Mouse (Mus musculus): ENCODE measurements around the gene Hnrnpa1. TPM values are rescaled to one million over a fixed set of nuclear protein-coding genes. Genes with fewer than 3 reads are reported as not detected.
"Not testable (repeated sequence)": the region's sequence is repeated elsewhere in the genome, so short reads cannot be mapped to it uniquely, and the experiment has no call there.

Hnrnpa1 gene
- polyA plus RNA-seq, 1 experiment: 1,787 TPM

DNA sequence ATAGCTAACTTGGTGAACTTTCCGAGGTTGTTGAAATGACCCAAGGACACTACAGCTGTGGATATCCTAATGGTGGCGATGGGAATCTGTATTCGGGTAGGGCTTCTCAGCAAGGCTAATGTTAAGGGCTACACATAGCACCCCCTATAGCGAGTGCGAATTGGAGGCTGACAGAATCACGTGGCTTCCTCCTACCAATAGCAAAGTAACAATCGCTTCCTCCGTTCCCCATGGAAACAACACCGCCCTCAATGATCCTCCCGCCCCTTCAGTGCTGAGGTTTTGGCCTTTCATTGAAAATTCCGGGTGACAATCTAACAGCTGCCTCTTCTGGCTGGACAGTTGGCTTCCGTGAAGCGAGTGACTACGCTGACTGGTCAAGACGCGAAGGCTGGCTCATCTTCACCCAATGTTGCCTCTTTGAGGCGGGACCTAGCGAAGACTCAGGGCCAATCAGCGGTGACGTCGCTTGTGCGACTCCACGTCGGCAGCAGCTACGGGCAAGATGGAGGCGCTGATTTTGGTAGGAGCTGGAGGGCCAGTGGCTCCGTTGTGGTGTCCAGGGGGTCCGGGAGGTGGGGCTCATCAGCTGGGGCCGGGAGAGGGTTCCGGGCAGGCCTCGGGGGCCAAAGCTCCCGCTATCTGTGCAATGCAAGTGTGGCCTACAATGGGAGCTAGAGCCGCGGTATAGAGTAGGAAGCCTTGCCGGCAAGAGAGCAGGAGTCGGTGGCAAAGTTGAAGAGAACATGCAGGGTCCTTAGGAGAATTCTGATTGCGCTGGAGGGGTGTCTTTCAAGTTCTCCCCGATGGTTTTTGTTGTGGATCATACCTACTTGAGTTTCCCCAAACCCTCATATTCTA is 32.4 kb downstream of the Hnrnpa1 start, which contains the start of gene Copz1:
Gene Copz1 (plus strand): TSS at position 296 of the 861 bp plus-strand sequence.
- no peaks in the 10 kb centered on the region for H3K9me3 ChIP-seq (replicated peaks; ENCODE audit: control insufficient read depth, insufficient read depth, low read length, poor library complexity, severe bottlenecking)
- H3K27ac ChIP-seq (ENCODE audit: insufficient read depth, low read length): no peak within 1 kb of the TSS
- TF ChIP-seq EP300 (IDR thresholded peaks at IDR 0.05; ENCODE audit: insufficient read depth, low read depth, low read length) (no peak), POLR2A (IDR thresholded peaks at IDR 0.05; ENCODE audit: insufficient read depth, low read length) (peak; percentile 78)
- no peaks in the 10 kb centered on the region for H3K36me3 ChIP-seq (ENCODE audit: control insufficient read depth, insufficient read depth, low read length, poor library complexity, severe bottlenecking)
- peak within 1 kb of the TSS; percentile 90 for H3K4me3 ChIP-seq (ENCODE audit: low read depth, low read length)
- H3K4me1 ChIP-seq (ENCODE audit: control insufficient read depth, insufficient read depth, low read length): no peaks in the 10 kb centered on the region
- peak within 1 kb of the TSS; percentile 86 for H3K9ac ChIP-seq (ENCODE audit: low read depth, poor library complexity, severe bottlenecking)
- H3K27me3 ChIP-seq (ENCODE audit: control insufficient read depth, insufficient read depth, low read length, poor library complexity, severe bottlenecking): no peaks in the 10 kb centered on the region

DNA sequence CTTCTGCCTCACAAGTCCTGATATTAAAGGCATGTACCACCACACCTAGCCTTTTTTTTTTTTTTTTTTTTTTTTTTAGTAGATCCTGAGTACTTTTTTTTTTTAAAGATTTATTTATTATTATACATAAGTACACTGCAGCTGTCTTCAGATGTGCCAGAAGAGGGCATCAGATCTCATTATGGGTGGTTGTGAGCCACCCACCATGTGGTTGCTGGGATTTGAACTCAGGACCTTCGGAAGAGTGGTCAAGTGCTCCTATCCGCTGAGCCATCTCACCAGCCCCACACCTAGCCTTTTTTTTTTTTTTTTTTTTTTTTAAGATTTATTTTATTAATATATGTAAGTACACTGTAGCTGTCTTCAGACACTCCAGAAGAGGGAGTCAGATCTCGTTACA is 35.7 kb downstream of the Hnrnpa1 start:
- H3K36me3 ChIP-seq (ENCODE audit: control insufficient read depth, insufficient read depth, low read length, poor library complexity, severe bottlenecking); H3K27ac ChIP-seq (ENCODE audit: insufficient read depth, low read length); H3K9ac ChIP-seq (ENCODE audit: low read depth, poor library complexity, severe bottlenecking); H3K4me1 ChIP-seq (ENCODE audit: control insufficient read depth, insufficient read depth, low read length); H3K27me3 ChIP-seq (ENCODE audit: control insufficient read depth, insufficient read depth, low read length, poor library complexity, severe bottlenecking); H3K4me3 ChIP-seq (ENCODE audit: low read depth, low read length); H3K9me3 ChIP-seq (replicated peaks; ENCODE audit: control insufficient read depth, insufficient read depth, low read length, poor library complexity, severe bottlenecking): not testable (repeated sequence)

DNA sequence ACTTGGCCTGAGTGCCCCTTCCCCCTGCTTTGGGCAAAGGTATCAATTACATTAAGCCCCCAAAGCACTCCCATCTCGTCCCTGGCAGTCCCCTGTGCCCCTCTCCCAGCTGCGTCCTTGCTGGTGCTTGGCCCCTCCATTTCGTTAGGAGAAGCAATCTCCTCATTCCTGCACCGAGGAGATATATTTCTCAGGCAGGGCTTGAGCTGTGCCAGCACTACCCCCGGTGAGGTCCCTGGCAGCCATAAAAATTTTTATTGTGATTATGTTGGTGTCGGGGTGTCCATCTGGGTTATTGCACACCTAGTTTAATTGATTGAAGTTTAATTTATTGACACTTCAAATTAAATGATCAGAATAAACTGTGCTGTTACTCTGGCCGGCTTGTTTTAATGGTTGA is 37.7 kb downstream of the Hnrnpa1 start:
- Histone ChIP-seq H3K36me3 (ENCODE audit: control insufficient read depth, insufficient read depth, low read length, poor library complexity, severe bottlenecking) (no peaks in the 10 kb centered on the region), H3K9me3 (replicated peaks; ENCODE audit: control insufficient read depth, insufficient read depth, low read length, poor library complexity, severe bottlenecking) (no peaks in the 10 kb centered on the region), H3K4me1 (ENCODE audit: control insufficient read depth, insufficient read depth, low read length) (no peaks in the 10 kb centered on the region), H3K27ac (ENCODE audit: insufficient read depth, low read length) (no peak overlapping the region), H3K9ac (ENCODE audit: low read depth, poor library complexity, severe bottlenecking) (no peak overlapping the region), H3K4me3 (ENCODE audit: low read depth, low read length) (no peak overlapping the region), H3K27me3 (ENCODE audit: control insufficient read depth, insufficient read depth, low read length, poor library complexity, severe bottlenecking) (no peaks in the 10 kb centered on the region)
- TF ChIP-seq POLR2A (IDR thresholded peaks at IDR 0.05; ENCODE audit: insufficient read depth, low read length) (no peak), CTCF (IDR thresholded peaks at IDR 0.05; ENCODE audit: low read depth, low read length) (no peak), EP300 (IDR thresholded peaks at IDR 0.05; ENCODE audit: insufficient read depth, low read depth, low read length) (no peak)

DNA sequence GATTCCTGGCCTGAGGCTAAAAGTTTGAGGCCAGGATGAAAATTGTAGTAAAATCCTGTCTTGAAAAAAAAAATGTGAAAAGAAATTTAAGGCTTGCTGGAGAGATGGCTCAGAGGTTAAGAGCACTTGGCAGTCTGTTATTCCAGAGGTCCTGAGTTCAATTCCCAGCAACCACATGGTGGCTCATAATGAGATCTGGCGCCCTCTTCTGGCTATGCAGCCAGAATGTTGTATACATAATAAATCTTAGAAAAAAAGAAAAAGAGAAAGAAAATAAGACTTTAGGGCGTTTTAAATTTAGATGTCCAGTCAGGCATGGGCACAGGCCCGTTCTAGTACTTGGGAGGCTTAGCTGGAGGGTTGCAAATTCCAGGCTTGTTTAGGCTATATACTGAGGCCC is 39.5 kb downstream of the Hnrnpa1 start:
- TF ChIP-seq CTCF (IDR thresholded peaks at IDR 0.05; ENCODE audit: low read depth, low read length) (peak; percentile 10), POLR2A (IDR thresholded peaks at IDR 0.05; ENCODE audit: insufficient read depth, low read length) (no peak)
- H3K36me3 ChIP-seq (ENCODE audit: control insufficient read depth, insufficient read depth, low read length, poor library complexity, severe bottlenecking): no peaks in the 10 kb centered on the region
- no peak overlapping the region for H3K9ac ChIP-seq (ENCODE audit: low read depth, poor library complexity, severe bottlenecking)
- no peaks in the 10 kb centered on the region for H3K27me3 ChIP-seq (ENCODE audit: control insufficient read depth, insufficient read depth, low read length, poor library complexity, severe bottlenecking)
- no peaks in the 10 kb centered on the region for H3K4me1 ChIP-seq (ENCODE audit: control insufficient read depth, insufficient read depth, low read length)
- no peak overlapping the region for H3K4me3 ChIP-seq (ENCODE audit: low read depth, low read length)
- H3K27ac ChIP-seq (ENCODE audit: insufficient read depth, low read length): no peak overlapping the region
- H3K9me3 ChIP-seq (replicated peaks; ENCODE audit: control insufficient read depth, insufficient read depth, low read length, poor library complexity, severe bottlenecking): no peaks in the 10 kb centered on the region

DNA sequence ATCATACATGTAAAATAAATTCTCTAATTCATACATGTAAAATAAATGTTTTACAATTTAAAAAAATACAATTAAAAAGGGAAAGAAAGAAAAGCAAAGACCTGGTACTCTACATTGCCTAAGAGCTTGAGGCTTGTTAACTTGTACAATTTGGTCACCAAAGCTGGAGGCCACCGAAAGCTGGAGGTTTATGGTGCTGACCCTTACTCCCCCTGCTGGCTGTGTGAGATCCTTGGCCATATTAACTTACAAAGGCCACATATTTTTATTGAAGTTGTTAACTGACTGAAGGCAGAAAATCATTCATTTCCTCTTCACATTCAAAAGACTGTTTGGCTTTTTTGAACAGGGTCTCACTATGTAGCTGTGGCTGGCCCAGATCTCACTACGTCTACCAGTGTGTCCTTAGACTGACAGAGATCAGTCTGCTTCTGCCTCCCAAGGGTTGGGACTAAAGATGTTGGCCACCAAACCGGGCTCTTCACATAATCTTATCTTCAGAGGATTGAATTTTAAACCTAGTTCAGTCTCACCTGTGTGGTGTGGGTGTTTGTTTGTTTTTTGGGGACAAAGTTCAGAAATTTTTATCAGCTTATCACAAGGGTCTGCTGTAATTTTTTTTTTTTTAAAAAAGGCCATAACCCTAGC is 40.7 kb downstream of the Hnrnpa1 start:
- H3K4me3 ChIP-seq (ENCODE audit: low read depth, low read length): no peak overlapping the region
- H3K27ac ChIP-seq (ENCODE audit: insufficient read depth, low read length): no peak overlapping the region
- H3K4me1 ChIP-seq (ENCODE audit: control insufficient read depth, insufficient read depth, low read length): no peaks in the 10 kb centered on the region
- H3K9me3 ChIP-seq (replicated peaks; ENCODE audit: control insufficient read depth, insufficient read depth, low read length, poor library complexity, severe bottlenecking): no peaks in the 10 kb centered on the region
- TF ChIP-seq EP300 (IDR thresholded peaks at IDR 0.05; ENCODE audit: insufficient read depth, low read depth, low read length): no peak
- peak; percentile 61 for TF ChIP-seq CTCF (IDR thresholded peaks at IDR 0.05; ENCODE audit: low read depth, low read length)
- no peaks in the 10 kb centered on the region for H3K27me3 ChIP-seq (ENCODE audit: control insufficient read depth, insufficient read depth, low read length, poor library complexity, severe bottlenecking)
- no peaks in the 10 kb centered on the region for H3K36me3 ChIP-seq (ENCODE audit: control insufficient read depth, insufficient read depth, low read length, poor library complexity, severe bottlenecking)
- H3K9ac ChIP-seq (ENCODE audit: low read depth, poor library complexity, severe bottlenecking): no peak overlapping the region

DNA sequence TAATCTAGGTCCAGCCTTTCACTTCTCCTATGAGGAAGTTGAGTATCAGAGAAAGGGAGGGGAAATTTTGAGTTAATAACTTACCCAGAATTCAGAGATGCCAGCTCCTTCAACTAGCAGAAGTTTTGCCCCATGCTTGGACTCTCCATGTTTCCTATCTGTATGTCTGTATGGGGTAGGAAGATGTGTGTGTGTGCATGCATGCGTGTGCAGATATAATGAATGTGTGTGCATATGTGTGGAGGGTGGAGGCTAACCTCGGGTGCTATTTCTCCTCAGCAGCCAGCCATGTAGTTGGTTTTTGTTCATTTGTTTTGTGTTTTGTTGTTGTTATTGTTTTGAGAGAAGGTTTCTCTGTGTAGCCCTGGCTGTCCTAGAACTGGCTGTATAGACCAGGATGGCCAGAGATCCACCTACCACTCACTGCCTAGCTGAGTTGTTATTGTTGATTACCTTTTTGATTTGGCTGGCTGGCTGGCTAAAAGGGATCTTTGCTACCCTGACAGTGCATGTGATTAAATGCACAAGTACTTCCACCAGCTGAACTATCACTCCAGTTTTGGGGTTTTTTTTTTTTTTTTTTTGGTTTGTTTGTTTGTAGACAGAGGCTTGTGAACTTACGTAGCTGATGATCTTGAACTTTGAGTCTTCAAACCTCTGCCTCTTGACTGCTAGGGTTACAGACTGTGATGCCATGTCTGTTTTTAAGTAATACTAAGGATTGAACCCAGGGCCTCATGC is 41.4 kb downstream of the Hnrnpa1 start:
- no peak for TF ChIP-seq EP300 (IDR thresholded peaks at IDR 0.05; ENCODE audit: insufficient read depth, low read depth, low read length)
- TF ChIP-seq POLR2A (IDR thresholded peaks at IDR 0.05; ENCODE audit: insufficient read depth, low read length): no peak
- no peak for TF ChIP-seq CTCF (IDR thresholded peaks at IDR 0.05; ENCODE audit: low read depth, low read length)
- H3K27ac ChIP-seq (ENCODE audit: insufficient read depth, low read length): no peak overlapping the region
- H3K36me3 ChIP-seq (ENCODE audit: control insufficient read depth, insufficient read depth, low read length, poor library complexity, severe bottlenecking): no peaks in the 10 kb centered on the region
- no peaks in the 10 kb centered on the region for H3K9me3 ChIP-seq (replicated peaks; ENCODE audit: control insufficient read depth, insufficient read depth, low read length, poor library complexity, severe bottlenecking)
- no peak overlapping the region for H3K9ac ChIP-seq (ENCODE audit: low read depth, poor library complexity, severe bottlenecking)
- no peaks in the 10 kb centered on the region for H3K4me1 ChIP-seq (ENCODE audit: control insufficient read depth, insufficient read depth, low read length)
- no peak overlapping the region for H3K4me3 ChIP-seq (ENCODE audit: low read depth, low read length)
- no peaks in the 10 kb centered on the region for H3K27me3 ChIP-seq (ENCODE audit: control insufficient read depth, insufficient read depth, low read length, poor library complexity, severe bottlenecking)
